Mouse (Mus musculus): ENCODE results near the gene Copz1.

Copz1 gene

DNA sequence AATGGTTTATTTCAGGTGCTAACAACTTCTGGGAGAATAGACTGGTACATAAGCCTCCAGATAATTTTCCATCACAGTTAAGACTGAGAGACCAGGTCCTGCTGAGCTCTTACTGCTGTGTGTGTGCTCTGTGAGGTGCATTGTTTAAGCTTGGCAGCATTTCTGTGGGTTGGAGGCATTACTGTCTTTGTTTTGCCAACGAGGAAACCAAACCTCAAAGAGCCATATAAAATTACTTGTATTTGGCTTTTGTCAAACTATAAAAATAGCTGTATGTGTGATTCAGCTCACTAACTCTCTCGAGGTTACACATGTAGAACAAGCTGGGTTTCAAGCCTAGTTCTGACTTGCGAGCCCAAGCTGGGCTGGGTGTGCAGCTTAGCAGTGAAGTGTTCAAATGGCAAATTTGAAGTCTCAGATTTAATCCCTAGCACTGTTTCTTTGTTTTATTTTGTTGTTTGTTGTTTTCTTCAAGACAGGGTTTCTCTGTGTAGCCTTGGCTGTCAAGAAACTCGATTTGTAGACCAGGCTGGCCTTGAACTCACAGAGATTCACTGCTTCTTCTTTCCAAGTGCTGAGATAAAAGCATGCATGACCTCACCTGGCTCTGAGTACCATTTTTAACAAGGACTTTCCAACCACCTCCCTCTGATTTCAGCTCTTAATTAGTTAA is 20.3 kb downstream of the Copz1 start:
- no peak for DNase-seq (ENCODE audit: low spot score)

DNA sequence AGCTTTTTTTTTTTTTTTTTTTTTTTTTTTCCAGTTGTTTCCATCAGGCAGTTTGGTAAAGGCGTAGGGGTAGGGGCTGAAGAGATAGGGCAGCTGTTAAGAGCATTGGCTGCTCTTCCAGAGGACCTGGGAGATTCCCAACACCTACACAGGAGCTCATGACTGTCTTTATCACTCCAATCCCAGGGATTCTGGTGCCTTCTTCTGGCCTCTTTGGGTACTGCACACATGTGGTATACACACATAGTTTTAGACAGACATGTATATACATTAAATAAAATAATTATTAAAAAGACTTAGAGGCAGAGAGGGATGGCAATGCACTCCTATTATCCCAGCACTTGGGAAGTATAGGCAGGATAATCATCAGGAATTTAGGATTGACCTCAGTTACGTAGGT is 20.9 kb downstream of the Copz1 start:
- no peak for DNase-seq (ENCODE audit: low spot score)

- no peak for DNase-seq (ENCODE audit: low spot score)
Measured at GRCm38 (mm10) chr15:103294649-103295048, 22.1 kb downstream of the Copz1 start.

- DNase-seq (ENCODE audit: low spot score) = no peak
Measured at GRCm38 (mm10) chr15:103295851-103296250, 23.3 kb downstream of the Copz1 start.

DNA sequence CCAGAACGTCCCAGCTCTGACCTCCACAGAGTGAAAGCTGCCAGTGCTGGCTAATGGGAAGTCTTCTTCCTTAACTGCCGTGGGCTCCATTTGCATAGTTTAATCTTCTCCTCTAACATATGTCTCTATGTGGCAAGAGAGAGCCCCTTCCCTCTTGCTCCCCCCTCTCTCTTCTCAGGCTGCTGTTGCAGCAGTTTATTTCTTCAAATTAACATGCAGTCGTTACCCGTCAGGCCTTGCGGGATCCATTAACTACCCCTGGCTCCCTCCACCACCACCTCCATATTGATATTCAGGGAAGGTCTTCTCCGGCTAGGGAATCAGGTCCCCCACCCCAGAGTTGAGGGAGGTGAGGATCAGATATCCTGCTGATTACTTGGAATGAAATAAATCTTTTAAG is 24.8 kb downstream of the Copz1 start:
- no peak for DNase-seq (ENCODE audit: low spot score)

- DNase-seq (ENCODE audit: low spot score) = no peak
Measured at GRCm38 (mm10) chr15:103298026-103298425, 25.5 kb downstream of the Copz1 start.

- no peak for DNase-seq (ENCODE audit: low spot score)
Measured at GRCm38 (mm10) chr15:103298861-103299616, 26.5 kb downstream of the Copz1 start.

GRCm38 (mm10) chr15:103299644-103300043 is 27.1 kb downstream of the Copz1 start:
- DNase-seq (ENCODE audit: low spot score) = no peak

DNA sequence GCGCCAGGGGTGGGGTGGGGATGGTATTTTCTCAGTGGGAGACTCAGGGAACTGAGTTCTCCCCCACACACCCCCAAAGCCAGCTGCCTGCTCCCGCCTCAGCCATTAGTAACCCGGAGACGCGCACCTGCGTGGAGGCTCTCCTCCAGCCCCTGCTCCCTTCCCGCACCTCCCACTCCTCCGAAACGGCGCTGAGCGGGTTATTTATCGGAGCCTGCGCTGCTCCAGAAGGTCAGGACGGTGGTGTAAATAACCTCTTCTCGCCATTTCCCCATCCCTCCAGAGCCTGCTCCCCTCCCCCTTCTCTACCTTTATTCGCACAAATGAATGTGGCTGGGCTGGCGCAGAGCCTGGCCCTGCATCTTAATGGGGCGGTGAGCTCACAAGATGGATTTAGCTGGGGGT is 27.6 kb downstream of the Copz1 start:
- no peak for DNase-seq (ENCODE audit: low spot score)

GRCm38 (mm10) chr15:103300560-103300959 is 28.0 kb downstream of the Copz1 start:
- no peak for DNase-seq (ENCODE audit: low spot score)

DNA sequence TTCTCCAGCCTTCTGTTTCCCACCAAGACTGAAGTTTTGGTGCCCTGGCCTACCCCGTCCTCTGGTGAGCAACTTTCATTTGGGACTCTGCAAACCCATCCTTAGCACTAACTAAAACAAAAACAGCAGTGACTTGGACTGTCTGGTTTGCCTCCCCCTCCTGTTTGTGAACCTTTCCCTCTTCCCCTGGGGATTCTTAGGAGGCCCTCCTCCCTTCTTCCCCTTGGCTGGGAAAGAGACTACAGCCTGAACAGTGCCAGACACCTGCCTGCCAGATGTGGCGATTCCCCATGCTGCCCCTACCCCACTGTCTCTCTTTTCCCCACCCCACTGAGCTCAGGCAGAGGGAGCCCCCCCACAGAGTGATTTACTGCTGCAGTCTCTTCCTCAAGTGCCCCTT is 28.5 kb downstream of the Copz1 start:
- DNase-seq (ENCODE audit: low spot score) = no peak

DNA sequence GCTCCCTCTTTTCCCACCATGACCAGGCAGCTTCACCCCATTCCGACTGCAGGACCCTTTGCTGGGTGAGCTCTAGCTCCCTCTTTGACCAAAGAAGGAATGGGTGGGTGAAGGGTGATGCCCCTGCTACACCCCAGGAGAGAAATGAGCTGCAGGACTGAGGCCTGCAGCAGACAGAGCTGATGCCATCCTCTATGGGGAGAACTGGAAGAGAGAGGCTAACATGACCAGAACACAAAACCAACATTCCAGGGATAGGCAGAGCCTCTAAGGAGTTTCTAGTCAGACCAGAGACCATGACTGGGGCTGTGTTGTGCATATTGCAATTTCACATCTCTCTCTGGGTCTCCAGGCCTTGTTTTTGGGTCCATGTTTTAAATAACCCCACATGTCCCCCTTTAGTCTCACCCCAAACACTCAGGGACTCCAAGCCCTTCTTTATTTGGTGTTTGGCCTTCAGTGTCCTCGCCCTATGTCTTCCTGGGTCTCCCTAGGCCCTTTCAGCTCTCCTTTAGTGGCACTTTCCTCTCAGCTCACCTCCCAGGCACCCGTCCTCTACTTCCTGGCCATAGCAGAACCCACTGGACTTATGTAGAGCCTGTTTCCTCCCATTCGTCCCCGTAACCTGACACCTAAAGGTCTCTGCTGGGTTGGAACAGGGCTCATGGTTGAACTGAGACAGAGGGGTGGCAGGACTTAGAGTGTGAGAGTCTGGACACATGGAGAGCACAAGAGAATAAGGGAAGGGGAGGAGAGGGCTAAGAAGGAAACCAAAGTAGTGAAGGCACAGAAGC is 29.2 kb downstream of the Copz1 start:
- no peak for DNase-seq (ENCODE audit: low spot score)

DNA sequence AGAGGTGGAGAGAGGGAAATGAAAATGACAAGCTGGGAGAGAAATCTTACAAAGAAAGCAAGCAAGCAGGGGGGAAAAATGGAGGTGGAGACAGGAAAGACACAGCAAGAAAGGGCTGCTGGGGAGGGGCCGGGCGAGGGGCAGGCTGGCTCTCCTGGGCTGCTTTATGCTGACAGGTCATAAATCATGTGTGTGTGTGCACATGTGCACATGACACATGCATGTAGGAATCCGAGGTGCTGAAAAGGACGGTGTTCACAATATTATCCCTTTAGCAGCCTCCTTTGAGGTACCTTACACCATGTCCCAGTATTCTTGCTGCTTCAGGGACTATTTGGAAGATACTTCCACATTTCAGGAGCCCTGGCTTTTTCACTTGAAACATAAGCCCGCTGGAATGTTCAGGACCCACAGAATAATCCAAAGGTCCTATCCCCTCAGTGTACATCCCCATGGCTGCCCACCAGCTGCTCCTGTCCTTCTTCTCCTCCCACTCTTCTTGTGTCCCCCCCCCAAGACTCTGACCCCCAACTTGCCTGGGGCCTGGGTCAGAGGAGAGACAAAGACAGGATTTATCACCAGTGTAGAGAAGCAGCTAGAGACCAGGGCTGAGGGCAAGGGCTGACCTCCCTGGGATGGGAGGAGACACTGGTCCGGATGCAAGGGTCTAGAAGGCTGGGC is 30.0 kb downstream of the Copz1 start:
- no peak for DNase-seq (ENCODE audit: low spot score)

- no peak for DNase-seq (ENCODE audit: low spot score)
Measured at GRCm38 (mm10) chr15:103303916-103304615, 31.6 kb downstream of the Copz1 start.

GRCm38 (mm10) chr15:103304616-103304969 is 32.1 kb downstream of the Copz1 start:
- DNase-seq (ENCODE audit: low spot score) = no peak

DNA sequence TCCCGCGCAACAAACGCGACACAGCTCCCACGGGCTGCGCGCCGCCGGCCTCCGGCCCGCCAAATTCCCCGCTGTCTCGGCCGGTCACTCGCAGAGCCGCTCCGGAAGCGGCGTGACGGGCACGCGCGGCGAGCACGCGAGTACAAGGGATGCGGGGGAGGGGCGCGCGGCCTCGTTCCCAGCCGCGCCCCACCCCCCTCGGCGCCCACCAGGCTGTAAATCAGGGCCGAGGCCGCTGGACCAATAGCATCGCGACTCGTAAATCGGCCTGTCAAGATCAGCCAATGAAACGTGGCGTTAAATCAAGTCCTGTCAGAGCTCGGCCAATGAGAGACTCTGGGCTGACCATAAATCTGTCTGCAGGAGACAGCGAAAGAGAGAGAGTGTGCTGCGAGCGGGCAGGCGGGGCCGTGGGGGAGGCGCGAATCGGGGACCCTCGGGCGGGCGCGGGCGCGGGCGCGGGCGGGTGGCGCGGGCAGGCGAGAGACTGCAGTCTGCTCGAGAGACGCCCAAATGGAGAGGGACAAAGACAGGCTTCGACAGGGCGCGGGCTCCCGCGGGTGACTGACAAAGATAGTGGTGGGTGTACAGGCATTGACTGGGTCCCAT is 32.7 kb downstream of the Copz1 start:
- DNase-seq (ENCODE audit: low spot score) = peak; percentile 93

- no peak for DNase-seq (ENCODE audit: low spot score)
Measured at GRCm38 (mm10) chr15:103305792-103306645, 33.5 kb downstream of the Copz1 start.

GRCm38 (mm10) chr15:103307125-103307524 is 34.6 kb downstream of the Copz1 start:
- peak; percentile 91 for DNase-seq (ENCODE audit: low spot score)

GRCm38 (mm10) chr15:103308056-103308875 is 35.8 kb downstream of the Copz1 start:
- no peak for DNase-seq (ENCODE audit: low spot score)

All from ovary, postnatal 14 days (tissue).